Mouse (Mus musculus) spleen, adult 12 weeks (tissue): ENCODE data around the gene Stag2.

Experiments used
- DNase-seq: peaks from one replicate; pipeline ENCODE4 v3.0.0; 2022; ENCODE audit warnings: low spot score

Gene Stag2

DNA sequence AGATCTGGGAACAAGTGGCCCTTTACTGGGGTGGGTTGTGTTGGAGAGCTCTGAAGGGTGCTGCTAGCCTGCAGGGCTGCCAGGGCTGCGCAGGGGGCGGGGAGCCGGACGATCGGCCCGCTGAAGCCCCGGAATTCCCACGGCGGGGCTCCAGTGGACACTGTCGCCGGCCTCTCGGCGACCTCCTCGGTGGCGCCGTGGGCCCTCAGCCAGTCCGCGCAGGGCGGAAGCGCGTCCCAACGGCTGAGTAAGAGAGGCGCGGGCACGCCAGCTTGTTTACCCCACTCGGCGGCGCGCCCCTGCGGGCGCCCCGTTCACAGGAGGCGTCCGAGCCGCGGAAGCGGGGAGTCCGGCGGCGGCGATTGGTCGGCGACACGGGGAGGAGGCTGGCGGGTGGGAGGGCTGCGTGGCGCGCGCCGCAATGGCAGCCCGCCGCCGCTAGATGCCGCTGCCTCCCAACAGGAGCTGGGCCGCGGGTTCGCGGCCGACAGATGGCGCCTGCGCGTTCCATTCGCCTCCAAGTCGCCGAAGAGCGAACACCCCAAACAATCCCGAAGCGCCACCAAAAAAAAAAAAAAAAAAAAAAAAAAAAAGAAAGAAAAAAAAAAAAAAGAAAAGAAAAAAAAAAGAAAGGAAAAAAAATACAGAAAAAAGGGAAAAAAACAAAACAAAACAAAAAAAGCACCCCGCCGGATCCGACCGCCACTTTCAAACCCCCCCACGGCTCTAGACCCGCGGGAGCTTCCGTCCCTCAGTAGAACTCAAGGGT, at the start of gene Stag2:
TSS of gene Stag2 (plus strand) at position 530 of the 769 bp plus-strand sequence.
- peak; percentile 81 for DNase-seq

DNA sequence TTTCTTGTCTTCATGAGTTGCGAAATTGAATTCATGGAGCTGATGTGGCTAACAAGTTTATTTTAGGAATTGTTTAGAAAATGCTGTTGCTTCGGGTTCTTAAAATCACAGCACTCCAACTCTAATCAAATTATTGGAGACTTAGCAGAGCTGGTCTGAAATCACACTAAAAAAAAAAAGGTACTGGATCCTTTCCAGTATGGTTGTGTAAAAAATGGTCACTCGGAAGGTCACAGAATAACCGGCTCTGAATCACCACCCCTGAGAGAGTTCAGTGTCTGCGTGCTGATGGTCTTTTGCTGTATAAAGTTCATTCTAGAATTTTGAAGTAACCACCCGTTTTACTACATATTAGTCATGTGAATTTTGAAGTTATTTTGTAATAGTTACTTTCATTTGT, 42.0 kb upstream of the Stag2 start:
- no peak for DNase-seq

DNA sequence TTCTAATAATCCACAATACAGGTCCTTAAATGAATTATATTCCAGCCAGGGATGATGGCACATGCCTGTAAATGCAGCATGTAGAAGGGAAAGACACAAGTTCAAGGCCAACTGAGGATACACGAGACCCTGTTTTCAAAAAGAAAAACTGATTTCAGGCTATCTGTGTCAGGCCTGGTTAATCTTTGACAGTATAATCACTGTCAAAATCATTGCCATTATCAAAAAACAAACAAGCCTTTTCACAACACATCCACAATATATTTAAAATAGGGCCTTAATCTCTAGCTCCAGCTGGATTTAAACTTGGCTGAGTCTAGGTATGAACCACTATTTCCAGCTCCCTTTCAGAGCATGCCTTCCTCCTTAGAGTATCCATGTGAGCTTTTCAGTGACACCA, 38.5 kb upstream of the Stag2 start:
- no peak for DNase-seq

DNA sequence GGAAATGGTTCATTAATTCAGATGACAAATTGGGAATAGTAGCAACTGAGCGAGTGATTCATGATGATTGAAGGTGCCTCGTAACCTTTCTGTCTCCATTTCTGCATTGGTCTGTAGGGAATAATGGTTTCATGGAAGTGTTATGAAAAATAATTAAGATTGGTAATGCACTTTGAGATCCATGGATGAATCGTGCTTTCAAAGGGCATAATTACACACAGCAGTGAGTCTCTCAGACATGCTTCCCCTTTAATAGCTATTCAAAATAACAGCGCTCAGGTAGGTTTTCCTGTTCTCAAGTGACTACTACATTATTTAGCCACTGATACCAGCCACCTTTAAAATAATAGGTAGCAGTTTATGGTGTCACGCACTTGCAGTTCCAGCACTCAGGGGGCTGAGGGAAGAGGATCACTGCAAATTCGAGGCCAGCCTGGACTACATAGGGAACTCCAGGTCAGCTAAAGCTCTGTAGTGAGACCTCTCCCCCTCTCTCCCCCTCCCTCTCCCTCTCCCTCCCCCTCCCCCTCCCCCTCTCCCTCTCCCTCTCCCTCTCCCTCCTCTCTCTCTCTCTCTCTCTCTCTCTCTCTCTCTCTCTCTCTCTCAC, 29.6 kb upstream of the Stag2 start:
- no peak for DNase-seq

DNA sequence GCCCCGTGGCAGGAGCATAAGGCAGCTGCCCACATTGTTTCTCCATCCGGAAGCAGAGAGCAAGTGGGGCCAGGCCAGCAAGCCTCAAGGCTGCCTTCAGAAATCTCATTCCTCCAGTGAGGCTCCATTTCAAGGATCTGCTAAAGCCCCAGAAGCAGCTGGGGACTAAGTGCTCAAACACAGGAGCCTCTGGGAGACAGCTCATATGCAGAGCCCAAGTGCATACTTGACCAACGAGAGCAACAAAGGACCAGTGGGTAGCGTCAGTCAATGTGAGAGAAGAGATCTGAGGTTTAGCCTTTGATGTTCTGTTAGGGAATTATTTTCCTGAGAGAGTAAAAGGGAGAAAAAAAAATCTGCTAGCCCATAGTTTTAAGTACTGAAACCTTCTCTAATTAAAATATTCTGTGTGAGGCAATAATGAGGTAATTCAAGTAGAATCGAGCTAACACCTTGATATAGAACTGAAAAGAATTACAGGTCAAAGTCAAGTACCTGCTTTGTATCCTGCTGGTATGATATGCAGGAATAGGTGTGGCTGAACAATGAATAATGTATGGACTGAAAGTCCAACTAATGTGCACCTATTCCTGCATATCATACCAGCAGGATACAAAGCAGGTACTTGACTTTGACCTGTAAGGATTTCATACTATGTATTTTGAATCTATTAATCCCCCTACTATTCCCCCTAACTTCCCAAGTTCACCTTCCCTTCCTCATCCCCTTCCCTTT, 24.0 kb upstream of the Stag2 start:
- DNase-seq = no peak

DNA sequence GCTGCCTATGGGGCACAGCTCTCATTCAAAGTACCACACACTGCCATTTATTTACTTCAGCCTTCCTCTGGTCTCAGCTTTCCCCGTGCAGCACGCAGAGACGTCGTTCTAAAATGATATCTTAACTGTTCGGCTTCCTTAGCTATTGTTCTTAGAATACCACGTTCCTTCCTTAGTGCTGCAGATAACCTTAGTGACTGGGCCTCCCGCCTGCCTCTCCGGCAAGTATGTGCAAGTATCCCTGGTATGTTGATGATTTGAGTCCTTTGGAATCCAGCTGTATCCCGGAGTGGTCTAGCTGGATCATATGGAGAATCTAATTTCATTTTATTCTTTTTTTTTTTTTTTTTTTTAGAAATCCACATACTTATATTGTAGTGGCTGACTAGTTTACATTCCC, 9.2 kb upstream of the Stag2 start:
- DNase-seq = no peak

DNA sequence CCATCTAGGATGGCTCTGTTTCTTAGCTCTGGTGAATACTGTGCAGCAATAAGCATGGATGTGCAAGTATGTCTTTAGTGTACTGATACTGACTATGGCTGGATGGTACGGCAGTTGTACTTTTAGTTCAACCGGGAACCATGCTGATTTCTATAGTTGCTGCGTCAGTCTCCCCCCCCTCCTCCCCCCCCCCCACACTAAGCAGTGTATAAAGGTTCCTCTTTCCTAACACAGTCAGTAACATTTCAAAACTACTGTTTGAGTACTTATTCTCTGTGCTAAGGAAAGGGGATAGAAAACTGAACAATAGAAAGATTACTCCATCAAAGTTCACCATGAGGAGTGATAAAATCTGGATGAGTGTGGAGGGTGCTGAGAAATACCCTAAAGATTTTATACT, 6.5 kb upstream of the Stag2 start:
- no peak for DNase-seq

DNA sequence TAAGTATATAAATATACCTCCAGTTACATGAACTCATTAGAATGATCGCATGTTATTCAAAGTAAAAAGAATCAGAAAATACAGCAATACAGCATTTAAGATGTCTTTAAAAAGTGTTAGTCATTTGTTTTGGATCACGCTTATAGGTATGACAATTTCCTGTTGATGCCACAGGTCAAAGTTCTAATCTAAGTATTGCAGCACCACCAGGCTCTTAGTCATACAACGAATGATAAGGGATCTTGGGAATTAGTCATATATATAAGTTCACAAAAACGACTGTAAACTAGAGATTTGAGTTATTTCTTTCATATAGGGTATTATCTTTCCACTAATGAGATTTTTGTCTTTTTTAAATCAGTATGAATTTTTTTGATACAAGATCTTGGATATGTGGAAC, 5.1 kb upstream of the Stag2 start:
- no peak for DNase-seq

DNA sequence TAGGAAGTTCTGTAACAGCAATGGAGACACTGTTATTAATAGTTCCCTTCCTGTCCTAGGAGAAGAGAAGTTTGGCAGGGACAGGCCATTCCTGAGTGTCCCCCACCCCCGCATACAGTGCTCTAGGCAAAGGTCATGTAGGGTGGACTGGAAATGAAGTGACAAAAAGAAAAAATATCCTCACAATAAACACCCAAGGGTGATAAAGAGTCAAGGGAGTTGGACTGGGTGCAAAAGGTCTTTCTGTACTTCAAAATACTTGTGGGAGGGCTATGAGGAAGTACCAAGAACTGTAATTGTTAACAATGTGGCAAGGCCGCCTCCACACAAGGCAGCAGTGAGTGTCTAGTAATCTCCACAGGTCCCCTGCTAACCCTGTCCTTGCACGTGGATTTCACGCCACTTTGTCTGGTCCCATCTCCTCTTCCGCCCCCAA, 1.1 kb upstream of the Stag2 start:
- peak; percentile 4 for DNase-seq

DNA sequence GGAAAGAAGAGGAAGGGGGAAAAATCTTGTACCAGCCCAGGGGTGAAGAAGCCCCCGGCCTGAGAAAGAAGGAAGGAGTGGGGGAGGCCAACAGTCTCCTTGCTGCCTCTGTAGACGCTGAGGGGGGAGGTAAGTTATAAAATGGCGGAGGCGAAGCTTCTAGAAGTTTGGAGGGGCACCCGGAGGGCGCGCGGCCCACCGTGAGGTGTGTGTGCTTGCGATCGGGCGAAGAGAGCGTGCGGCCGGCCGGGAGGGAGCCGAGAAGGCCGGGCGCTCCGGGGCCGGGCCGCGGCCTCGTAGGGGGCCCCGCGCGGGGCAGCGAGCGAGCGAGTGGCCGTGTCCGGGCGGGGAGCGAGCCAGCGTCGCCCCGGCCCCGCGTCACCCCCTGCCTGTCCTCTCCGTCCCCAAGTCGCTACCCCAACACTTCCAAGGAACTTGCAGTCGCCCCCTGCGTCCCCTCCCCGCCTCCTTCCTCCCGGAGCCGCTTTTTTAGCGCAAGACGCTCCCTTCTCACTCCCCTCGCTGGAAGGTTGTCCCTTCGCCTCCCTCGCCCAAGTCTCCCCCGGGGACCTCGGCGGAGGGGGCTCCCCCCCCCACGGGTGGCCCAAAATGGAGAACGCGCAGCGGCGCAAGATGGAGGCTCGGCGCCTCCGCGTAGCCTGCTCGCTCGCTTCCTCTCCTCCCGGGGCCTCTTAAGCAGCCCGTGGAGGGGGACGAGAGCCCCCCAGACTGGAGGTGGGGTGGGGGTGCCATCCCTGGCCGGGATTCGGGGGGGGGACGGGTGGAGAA, 634 bp downstream of the Stag2 start:
- peak; percentile 48 for DNase-seq

DNA sequence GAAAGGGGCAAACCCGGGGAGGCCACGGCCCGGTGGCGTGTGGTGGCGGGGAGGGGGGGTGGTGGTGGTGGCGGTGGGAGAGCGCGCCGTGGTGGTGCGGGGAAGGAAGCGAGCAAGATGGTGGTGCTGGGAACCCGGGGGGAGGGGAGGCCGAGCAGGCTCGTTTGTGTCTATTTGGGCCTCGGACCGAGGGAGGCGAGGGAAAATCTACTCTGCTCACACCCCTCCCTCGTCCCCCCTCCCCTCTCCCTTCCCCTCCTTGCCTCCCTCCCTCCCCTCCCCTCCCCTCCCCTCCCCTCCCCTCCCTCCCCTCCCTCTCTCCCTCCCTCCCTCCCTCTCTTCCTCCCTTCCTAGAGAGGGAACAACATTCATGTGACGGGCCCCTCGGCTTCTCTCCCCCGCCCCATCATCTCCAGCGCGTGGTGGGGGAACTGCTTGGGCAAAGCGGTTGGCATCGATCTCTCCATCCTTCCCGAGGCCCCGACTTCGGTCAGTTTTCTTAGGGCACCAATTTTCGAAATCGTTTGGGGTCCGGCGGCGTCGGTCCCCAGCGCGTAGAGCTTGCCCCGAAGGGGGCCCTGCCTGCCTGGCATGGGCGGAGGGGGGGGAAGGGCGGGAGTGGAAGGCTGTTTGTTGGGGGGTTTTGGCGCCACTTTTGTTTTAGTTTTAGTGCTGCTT, 1.4 kb downstream of the Stag2 start:
- DNase-seq = peak; percentile 37

DNA sequence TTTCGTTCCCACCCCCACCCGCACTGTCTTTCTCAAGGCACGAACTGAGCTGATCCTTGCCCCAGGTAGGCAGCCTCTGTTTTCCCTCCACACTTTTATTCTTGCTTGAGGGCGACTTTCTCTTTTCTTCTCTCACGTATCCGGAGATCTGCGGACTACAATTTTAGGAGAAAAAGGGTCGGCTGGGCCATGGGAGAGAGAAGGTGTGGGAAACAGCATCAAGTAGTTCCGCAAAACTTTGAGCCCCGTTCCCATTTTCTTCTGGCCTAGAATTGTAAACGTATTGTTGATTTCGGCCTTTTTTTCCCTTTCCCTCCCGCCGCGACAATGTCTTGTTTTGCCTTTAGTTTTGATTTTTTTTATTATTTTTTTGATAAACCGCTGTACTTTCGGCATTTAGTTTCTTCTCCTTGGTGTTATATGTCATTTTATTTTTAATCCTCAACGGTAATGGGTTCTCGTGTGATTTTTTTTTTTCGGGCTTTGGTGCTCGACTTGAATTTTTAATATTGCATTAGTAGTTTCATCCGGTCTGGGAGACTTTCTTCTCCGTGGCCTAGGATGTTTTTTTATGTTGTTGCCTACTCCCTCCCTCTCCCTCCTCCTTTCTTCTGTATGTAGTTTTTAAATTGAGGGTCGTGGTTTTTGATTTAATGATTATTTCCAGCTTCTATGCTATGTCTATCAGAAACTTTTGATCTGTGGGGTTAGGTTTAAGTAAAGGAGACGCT, 2.1 kb downstream of the Stag2 start:
- DNase-seq = no peak

DNA sequence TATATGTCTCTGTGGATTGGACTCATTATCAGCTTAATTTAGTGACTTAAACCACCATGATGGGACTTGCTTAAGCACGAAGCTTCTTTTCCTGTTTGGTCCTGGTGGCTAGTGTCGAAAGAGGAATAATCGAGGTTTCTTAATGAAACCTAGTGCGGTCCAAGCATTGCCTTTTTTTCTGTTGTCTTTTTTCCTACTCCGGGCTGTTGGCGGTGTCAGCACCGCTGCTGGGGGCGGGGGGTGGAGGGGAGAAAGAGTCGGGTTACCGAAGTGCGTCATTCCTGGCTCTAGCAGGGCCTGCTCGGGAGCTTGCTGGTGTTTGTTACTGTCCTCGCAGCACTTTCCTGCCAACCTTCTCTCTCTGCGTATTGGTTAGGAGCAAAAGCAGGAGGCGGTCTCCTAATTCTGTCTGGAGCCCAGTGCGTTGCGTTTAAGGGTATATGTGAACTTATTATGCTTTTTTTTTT, 2.8 kb downstream of the Stag2 start:
- peak; percentile 54 for DNase-seq

DNA sequence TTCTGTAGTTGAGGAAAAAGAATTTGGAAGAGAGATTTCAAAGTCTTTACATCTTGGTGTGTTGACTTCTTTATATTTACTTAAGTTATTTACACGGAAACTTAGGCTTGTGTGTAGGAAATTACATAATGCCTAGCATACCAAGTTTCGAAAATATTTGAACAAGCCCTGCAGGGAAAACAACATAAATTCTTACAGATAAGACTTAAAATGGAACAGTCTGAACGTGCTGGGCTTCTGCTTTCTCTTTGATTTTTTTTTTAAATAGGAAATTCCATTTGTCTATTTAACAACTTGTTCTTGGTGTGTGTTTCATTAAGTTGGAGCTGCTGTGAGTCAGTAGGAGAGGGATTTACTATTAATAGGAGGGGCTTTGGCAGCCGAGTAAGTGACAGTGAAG, 3.9 kb downstream of the Stag2 start:
- no peak for DNase-seq

DNA sequence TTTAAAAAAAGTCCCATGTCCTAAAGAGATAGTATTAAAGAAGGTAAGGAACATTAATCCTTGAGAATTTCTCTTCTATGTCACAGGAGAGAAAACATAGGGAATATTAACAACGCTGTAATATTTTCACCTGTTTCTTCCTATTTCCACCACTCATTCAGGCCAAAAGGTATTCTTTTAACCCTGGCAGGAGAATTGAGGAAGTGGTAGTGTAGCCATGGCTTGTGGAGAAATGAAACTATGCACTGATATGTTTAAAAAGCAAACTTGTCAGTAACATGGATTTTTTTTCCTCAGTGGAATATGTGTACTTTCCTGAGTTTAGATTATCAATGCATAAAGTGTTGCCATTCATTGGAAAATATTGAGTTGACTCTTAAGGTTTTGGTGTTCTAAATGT, 16.3 kb downstream of the Stag2 start:
- no peak for DNase-seq

DNA sequence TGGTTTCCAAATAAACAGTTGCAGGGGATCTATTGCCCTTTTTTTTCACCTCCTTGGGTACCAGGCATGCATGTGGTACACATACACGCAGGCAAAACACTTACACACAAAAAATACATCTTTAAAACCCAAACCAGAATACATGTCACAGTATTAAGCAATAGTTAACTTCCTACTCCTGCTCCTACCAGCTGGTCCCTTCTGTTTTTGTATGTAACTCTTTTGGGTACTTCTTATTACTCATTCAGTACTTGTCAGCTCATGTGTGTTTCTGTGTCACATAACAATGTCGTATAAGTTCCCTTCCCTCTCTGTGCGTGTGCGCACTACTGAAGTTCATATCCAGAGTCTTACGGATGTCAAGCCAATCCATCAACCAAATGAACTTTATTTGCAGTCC, 21.7 kb downstream of the Stag2 start:
- DNase-seq = no peak

DNA sequence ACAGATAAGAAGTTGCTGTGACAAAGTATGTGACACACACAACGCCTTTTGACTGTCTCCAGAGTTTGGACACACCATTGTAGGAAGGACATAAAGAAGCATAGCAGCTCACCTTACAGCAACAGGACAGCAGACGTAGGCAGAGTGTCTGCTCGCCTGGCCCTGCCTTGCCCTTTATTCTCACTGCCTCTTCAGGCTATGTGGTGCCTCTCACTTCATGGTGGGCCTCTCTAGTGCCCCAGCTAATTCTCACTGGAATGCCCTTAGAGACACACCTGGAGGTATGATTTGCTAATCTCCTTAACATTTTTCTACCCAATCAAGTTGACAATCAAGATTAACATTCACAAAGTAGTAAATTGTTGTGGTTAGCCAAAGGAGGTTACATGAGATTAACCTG, 38.5 kb downstream of the Stag2 start:
- no peak for DNase-seq

DNA sequence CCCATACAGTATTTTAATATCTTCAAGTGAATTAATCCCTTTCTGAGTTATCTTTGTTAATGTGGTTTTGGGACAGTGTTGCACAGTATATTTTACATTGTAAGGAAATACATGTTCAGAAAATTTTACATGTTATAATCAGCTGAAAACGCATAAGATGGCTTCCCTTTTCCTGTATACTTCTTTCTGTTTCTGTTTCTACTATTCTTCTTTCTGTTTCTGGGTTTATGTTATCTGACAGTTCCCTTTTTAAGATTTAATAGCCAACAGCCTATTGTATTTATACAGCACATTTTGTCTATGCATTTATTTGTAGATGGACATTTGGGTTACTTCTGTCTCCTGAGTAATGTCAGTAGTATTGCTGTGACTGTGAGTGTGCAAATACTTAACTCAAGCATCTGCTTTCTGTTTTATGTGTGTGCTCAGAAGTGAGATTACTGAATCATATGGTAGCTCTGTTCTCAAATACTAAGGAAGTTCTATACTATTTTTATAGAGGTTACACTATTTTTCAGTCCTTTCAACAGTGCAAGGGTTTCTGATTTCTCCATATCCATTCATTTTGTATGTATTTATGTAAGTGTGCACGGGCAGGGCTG, 39.8 kb downstream of the Stag2 start:
- DNase-seq = no peak

DNA sequence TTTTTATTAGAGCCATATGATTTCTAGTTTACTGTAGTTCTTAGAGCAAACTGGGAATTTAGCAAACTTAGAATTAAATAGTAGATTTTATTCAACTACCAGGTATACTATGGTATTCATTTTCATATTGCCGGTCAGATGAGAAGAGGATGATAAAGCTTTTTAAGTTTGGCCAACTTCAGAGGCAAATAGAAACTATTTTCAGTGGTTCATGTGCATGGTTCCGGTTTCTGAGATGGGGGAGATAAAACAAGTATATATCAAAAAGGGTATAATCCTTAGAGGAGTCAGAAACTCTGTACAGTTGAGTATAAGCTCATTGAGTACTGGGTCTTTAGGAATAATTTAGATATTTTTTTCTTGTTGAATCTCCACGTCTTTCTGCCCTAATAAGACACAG, 45.5 kb downstream of the Stag2 start:
- DNase-seq = no peak

DNA sequence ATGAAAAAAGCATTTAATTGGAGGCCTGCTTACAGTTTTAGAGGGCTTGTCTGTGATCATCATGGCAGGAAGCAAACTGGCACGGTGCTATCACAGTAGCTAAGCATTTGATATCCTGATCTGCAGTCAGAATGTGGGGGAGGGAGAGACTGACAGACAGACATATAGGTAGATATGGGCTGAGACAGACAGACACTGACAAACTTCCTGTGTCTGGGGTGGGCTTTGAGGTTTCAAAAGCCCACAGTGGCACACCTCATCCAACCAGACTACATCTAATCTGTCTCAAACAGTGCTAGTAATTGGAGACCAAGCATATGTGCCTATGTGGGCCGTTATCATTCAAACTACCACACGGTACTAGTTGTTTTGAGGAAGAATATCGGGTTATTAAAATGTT, 53.4 kb downstream of the Stag2 start:
- DNase-seq = no peak

DNA sequence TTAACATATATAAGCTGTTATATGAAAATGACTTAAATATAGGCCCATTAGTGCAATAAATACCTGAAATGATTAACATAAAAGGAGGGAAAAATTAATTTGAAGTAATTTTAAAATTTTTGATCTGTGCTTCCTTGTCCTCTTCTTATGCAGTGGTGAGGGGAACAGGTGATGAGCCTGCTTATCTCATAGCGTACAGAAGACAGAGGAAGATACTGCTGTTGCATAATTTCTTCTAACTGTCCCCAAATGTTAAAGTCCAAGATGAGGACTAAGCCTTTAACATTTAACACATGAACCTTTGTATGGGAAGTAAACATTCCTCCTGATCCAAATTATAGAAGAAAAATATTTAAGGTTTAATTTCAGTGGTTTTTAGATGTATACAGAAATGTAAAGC, 66.6 kb downstream of the Stag2 start:
- no peak for DNase-seq
